Mouse (Mus musculus) thymus, adult 2 months (tissue): Measurements from ENCODE around the gene Tcte1.

ENCODE experiments used
- CTCF ChIP-seq: fragments of 200-500 bp; IDR thresholded peaks from 2 replicates; pipeline ENCODE4 v1.5.1; 2012; ENCODE audit warnings: mild to moderate bottlenecking, control low read depth, low read length, moderate library complexity, borderline replicate concordance; ENCODE audit not compliant: control insufficient read depth, poor library complexity, insufficient read depth; ENCODE audit errors: extremely low read depth
- POLR2A ChIP-seq: fragments of 200-500 bp; IDR thresholded peaks from 2 replicates; pipeline ENCODE4 v1.6.1; 2012; ENCODE audit warnings: mild to moderate bottlenecking, low read length, control low read depth, moderate library complexity; ENCODE audit not compliant: control insufficient read depth, poor library complexity, insufficient read depth; ENCODE audit errors: extremely low read depth

GRCm38 (mm10) chr17:45582188-45582587 lies 59.0 kb downstream of the Tcte1 start:
- TF ChIP-seq CTCF: no peak
- TF ChIP-seq POLR2A: no peak
